ENCODE assay signal across 20 mouse cellular contexts in genomic region chr7:89640944-89641661, GRCm38 (mm10). TPM values are rescaled to one million over a fixed set of nuclear protein-coding genes. Genes with fewer than 3 reads are reported as not detected.
A peak's percentile ranks its signal among the peaks of the same experiment; 100 is the strongest.
DNase-seq lines count a peak whose midpoint lies in the region; ATAC-seq and TF ChIP-seq lines count a peak whose summit lies in the region.
"Had no signal": no experiment of that assay in that cellular context is flagged by ENCODE, and none has a peak within 500 bp of the region (broad histone marks: within the 10 kb centered on the region; RNA-seq: fewer than 3 reads in every experiment).

No protein-coding gene starts in this region.

- peak; percentile 69 for ATAC-seq in heart, postnatal 0 days (ENCODE audit: insufficient read depth, low read depth)
- no peak for ATAC-seq in cerebellum, adult (ENCODE audit: insufficient number of reproducible peaks, low FRiP score, low TSS enrichment)
- ATAC-seq: forebrain, postnatal 0 days; liver, postnatal 0 days; midbrain, embryonic 13.5 days had no signal

- no peaks in the 10 kb centered on the region for H3K27me3 ChIP-seq in heart, postnatal 0 days (ENCODE audit: control insufficient read depth, insufficient read depth, low read length)
- H3K27me3 ChIP-seq: hindbrain, embryonic 15.5 days; midbrain, embryonic 13.5 days; stomach, embryonic 15.5 days had no signal

- H3K4me3 ChIP-seq in heart, postnatal 0 days (ENCODE audit: low read depth, low read length): no peak overlapping the region
- H3K4me3 ChIP-seq: hindbrain, embryonic 15.5 days; left cerebral cortex, adult 2 months; midbrain, embryonic 13.5 days; stomach, embryonic 15.5 days had no signal

- intact Hi-C loops in heart, postnatal 36 days (cut with DNase I): no loop called here

- WGBS in heart, postnatal 0 days: 24% methylated on average over 8 of the region's 8 CpGs

- H3K4me2 ChIP-seq in heart, postnatal 0 days (ENCODE audit: low read depth, low read length): no peak overlapping the region
- H3K4me2 ChIP-seq: hindbrain, embryonic 15.5 days; midbrain, embryonic 13.5 days; stomach, embryonic 15.5 days had no signal

- peak overlapping the region; percentile 26; the same call in 1 of the 2 replicates for H3K27ac ChIP-seq in heart, postnatal 0 days (ENCODE audit: low read depth)
- H3K27ac ChIP-seq: hindbrain, embryonic 15.5 days; left cerebral cortex, adult 2 months; midbrain, embryonic 13.5 days; stomach, embryonic 15.5 days had no signal

- no peak for TF ChIP-seq EP300 in heart, postnatal 0 days (IDR thresholded peaks at IDR 0.05; ENCODE audit: low read depth)

- peaks cover 25% of the 10 kb centered on the region for H3K4me1 ChIP-seq in heart, postnatal 0 days (ENCODE audit: control insufficient read depth, insufficient read depth)
- H3K4me1 ChIP-seq: hindbrain, embryonic 15.5 days; midbrain, embryonic 13.5 days; stomach, embryonic 15.5 days had no signal

- peak; percentile 85 for DNase-seq in heart, adult 11 months
- DNase-seq in heart, postnatal 36 days: no peak
- peak; percentile 32 to 44 for DNase-seq in right cerebral cortex, postnatal 10 days (ENCODE audit: low spot score in 2 of 2)
- DNase-seq in right cerebral cortex, postnatal 4 days: no peak
- peak; percentile 58 for DNase-seq in heart, postnatal 0 days (ENCODE audit: low spot score)
- DNase-seq in urinary bladder, adult 2 months (ENCODE audit: low spot score): no peak
- DNase-seq in embryo, embryonic 10 days (ENCODE audit: low spot score): no peak
- DNase-seq: B cell, adult 2 months; forebrain, postnatal 0 days; gastrocnemius, postnatal 36 days; kidney, adult 11 months; kidney, postnatal 4 days; liver, postnatal 0 days; thymus, postnatal 36 days had no signal

- TF ChIP-seq CTCF in heart, postnatal 0 days (IDR thresholded peaks at IDR 0.05; ENCODE audit: low read depth): no peak

- no peaks in the 10 kb centered on the region for H3K36me3 ChIP-seq in heart, postnatal 0 days (replicated peaks; ENCODE audit: control insufficient read depth, insufficient read depth, low read length)
- H3K36me3 ChIP-seq: hindbrain, embryonic 15.5 days; midbrain, embryonic 13.5 days; stomach, embryonic 15.5 days had no signal

- no peaks in the 10 kb centered on the region for H3K9me3 ChIP-seq in heart, postnatal 0 days (replicated peaks; ENCODE audit: control insufficient read depth, low read length)
- H3K9me3 ChIP-seq: hindbrain, embryonic 15.5 days; midbrain, embryonic 13.5 days; stomach, embryonic 15.5 days had no signal

- no peak overlapping the region for H3K9ac ChIP-seq in heart, postnatal 0 days (replicated peaks; ENCODE audit: low read depth, low read length)
- H3K9ac ChIP-seq: forebrain, postnatal 0 days; hindbrain, embryonic 15.5 days; liver, postnatal 0 days; midbrain, embryonic 13.5 days; stomach, embryonic 15.5 days had no signal

RNA-seq across cellular contexts. Expression of gene Me3, which starts 8.9 kb away (rescaled TPM):
- total RNA-seq in heart, postnatal 36 days (2021): 100 to 1,000 TPM; 138 TPM
- total RNA-seq in heart, postnatal 0 days (2014; rRNA removed; ENCODE audit: low replicate concordance): 15.5 and 22.0 TPM in 2 replicates
- polyA plus RNA-seq in heart, postnatal 0 days (2015; fragmentation: Nextera tagmentation; extraction: Ambion mirVana): 23.4 and 23.5 TPM in 2 replicates
- 12.6 and 15.2 TPM in 2 replicates for polyA plus RNA-seq in urinary bladder, adult 2 months (2012; rRNA removed)
- total RNA-seq: MEL had no signal

Comparison
In these comparisons a context has a peak if more than half of its experiments do, and no peak if none do; other contexts are left out.
1. DNase-seq: peak in heart, adult 11 months (single experiment), right cerebral cortex, postnatal 10 days (2 of 2) and heart, postnatal 0 days (single experiment); none in heart, postnatal 36 days (0 of 2), right cerebral cortex, postnatal 4 days (single experiment), urinary bladder, adult 2 months (single experiment) and embryo, embryonic 10 days (single experiment).